Mouse (Mus musculus) right cerebral cortex, postnatal 10 days (tissue): Measurements from ENCODE around the gene Ascl3.

Source experiments
- DNase-seq, 2 experiments: peaks; one replicate each; pipeline ENCODE4 v3.0.0; 2021; ENCODE audit warnings: low spot score in 2 of 2

The Ascl3 gene

DNA sequence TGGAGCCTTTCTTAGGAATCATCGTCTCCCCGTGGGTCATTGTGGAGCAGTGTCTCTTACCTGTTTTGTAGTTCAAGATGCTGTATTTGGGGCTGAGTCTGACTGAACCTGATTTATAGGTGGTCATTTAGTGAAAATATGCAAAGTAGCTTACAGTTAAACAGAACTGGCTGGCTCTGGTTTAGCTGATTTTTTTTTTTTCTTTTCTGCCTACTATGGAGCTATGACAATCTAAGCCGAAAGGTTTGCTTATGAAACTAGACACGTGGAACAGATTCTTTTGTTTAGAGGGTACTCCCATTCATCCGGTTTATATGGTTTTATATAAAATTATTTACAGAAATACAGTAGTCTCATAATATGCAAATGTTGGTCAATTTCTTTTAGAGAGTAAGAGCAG lies at the start of gene Ascl3:
Gene Ascl3 (minus strand): TSS at position 101 of the 400 bp plus-strand sequence.
- DNase-seq, result no peak

DNA sequence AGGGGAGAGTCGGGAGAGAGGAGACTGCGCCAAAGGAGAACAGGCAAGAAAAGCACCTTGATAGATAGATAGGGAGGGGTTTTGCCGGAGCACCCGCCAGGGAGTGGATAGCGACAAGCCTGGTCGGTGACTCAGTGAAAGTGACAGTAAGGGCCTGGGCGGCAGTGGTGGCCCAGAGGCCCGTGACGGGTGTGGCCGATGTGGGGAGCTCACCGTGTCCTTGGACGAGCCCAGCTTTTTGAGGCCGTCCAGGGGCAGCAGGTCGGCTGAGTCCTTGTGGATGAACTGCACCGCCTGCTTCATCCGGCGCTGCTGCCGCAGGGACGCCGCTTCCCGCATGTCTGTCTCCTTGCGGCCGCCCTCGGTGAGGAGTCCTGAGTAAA lies 49.6 kb upstream of the Ascl3 start:
- no peak for DNase-seq

DNA sequence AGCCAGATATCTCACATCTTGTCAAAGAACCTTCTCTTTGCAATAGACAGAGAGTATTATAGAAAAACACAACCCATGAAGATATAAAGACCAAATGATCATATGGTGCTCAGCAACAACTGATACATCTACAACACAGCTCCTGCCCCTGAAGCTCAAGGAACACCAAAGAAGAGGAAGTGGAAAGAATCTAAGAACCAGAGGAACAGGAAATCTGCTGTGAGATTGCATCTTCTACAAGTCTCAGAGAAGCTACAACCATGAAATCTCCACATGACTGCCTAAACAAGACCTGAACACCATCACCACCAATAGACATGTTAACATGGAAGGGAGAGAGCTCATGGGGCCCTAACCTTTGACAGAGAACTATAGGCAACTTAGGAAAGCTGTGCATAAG lies 40.7 kb upstream of the Ascl3 start:
- no peak for DNase-seq

DNA sequence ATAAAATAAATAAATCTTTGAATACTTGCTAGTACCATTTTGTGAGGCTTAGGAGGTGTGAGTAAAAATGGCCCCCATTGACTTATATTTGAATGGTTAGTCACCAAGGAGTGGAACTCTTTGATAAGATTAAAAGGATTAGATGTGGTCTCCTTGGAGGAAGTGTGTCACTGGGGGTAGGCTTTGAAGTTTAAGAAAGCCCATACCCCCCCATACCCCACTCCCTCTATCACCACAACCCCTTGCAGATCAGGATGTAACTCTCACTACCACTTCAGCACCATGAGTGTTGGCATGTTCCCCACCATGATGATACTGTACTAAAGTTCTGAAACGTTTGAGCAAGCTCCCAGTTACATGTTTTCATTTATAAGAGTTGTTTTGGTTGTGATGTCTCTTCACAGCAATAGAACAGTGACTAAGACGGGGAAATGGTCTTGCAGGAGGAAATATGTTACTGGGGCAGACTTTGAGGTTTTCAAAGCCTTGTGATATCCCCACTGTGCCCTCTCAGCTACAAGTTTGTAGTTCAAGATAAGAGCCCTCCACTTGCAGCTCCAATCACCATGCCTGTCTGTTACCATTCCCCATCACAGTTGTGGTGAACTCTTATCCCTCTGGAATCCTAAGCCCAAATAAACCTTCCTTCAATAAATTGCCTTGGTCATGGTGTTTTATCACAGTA lies 37.3 kb upstream of the Ascl3 start:
- DNase-seq, result no peak

DNA sequence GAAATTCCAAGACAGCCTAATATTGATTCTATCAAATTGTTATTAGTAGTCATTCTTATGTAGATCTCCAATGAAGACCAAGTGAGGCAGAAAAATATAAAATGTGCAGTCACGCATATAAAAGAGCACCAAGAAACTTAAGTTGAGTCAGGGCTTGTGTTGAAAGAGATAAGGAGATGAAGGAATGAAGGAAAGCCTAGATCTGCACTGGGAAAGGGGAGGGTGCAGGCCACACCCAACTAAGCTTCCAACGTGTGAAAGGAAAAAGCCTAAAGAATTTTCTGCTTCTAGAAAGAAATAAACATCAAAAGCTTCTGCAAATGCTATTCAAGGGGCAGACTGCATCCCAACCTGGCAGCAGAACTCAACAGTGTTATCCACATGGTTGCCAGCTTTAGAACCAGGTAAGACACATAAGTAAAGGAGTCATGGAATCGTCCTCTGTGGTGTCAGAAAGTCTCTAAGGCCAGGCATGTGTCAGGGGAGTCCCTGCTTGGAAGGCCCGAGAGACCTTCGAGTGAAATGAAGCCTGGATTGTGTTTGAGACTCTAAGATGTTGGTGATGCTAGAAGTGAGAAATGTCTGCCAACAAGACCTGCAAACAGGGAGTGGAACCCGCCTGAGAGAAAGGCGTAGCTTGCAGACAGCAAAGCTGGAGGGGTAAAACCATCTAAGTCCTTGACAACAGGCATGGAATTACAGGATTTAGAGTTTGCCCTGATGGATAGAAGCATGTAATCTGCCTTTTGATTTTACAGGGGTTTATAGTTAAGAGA lies 36.2 kb upstream of the Ascl3 start:
- no peak for DNase-seq

DNA sequence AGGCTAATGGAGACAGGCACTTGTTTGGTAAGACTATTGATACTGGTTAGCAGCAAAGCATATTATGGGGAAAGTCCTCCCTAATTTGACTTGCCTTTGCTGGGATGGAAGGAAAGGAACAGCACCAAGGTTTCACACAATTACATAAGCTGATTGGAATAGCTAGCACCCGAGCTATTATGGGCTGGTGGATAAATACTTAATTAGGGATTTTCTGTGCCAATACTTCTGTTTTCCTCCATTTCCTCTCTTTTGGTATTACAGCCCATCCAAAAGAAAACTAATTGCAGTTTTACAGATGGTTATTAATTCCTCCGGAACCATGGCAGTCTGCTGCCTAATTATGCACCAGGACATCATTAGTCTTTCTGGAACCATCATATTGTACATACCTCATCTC lies 32.5 kb upstream of the Ascl3 start:
- DNase-seq, result no peak

DNA sequence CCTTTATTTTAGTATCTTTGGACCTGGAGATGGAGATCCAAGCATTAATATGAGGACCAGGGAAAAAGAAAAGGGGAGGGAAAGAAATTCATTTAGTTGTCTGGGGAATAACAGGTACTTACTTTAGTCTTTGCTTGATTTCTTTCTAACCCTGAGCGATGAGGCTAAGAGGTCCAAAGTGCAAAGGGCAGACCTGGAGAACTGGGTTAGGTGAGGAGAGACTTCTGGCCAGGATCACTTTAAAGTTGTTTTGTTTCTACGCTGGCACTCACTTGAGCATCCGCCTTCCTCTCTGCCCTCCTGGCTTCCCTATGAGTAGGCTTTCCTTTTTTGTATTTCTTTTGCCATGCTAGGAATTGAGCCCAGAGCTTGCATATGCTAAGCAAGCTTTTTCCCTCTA lies 24.8 kb upstream of the Ascl3 start:
- no peak for DNase-seq

DNA sequence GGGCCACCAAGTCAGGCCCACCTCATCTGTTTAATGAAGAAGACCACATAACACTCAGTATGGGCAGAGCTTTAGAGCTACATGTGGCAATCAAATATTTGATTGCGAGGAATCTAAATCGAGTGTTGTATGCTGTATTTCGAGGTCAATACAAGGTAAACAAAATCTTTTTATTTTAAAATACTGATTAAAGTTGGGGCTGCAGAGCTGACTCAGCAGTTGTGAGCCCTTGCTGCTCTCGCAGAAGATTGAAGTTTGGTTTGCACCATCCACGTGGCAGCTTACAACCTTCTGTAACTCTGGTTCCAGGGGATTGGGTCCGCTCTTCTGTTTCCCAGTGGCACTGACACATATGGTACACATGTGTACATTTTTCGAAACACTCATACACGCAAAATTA lies 22.5 kb upstream of the Ascl3 start:
- DNase-seq, result no peak

DNA sequence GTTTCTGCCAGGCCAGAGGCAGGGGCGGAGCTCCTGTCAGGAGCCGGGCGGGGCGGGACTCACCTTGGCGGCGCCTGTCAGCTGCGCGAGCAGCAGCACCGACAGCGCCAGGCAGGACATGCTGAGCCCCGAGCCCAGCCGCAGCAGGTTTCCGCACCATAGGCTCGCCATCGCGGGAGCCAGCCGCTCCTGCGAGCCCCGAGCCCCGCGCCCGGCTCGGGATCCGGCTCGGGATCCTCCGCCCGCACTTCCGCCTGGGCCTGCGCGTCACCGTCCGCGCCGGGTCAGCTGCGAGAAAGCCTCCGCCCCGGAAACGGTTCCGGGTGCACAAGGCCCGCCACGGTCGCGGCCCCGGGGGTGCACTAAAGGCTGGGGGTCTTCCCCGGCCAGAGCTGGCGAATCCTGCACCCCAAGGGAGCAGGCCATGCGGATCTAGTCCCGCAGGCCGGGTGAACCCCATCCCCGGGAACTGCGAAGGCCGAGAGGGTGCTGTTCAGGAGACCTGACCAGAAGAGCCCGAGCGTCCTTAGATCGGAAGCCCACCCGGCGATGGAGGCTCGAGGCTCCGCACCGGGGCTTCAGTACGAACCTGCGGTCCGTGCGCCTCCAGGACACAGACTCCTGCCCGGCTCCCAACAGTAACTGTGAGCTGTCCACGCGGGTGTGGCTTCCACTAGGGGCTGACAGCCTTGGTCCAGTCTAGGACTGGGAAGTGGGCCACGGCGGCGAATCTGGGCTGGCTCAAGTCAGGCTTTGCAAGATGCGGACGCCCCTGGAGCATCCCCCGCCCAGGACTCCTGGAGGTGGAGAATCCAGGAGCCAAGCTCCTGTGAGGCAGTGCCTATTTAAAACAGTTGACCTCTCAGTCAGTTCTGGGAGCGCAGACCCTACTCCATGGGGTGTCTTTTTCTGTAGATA lies 20.7 kb upstream of the Ascl3 start, which contains the start of gene Tmem9b:
Gene Tmem9b (minus strand): TSS at position 868 of the 918 bp plus-strand sequence.
- DNase-seq, result peak; percentile 88 to 89

DNA sequence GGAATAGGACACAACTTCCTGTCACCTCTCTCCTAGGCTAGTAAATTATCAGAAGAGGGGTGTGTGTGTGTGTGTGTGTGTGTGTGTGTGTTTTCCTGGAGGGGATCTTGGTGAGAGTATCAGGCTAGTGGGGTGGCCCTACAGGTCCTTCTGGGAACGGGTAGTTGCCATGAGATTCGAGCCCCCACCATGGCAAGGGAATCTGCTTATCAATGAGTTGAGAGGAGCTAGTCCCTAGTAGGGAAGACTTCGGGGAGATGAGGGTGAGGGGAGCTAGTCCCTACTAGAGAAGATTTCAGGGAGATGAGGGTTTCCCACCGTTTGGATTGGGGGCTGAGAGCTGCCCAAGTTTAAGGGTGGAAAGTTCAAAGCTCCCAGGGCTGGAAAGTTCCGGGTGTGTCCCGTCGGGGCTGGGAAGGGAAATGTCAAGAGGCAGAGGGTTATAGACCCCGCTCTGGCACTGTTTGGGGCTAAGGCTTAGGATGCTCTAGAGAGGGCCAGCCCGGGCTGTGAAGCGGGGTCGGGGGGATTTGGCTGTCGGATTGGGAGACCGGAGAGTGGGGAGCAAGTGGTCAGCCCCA lies 20.0 kb upstream of the Ascl3 start:
- DNase-seq, result no peak

DNA sequence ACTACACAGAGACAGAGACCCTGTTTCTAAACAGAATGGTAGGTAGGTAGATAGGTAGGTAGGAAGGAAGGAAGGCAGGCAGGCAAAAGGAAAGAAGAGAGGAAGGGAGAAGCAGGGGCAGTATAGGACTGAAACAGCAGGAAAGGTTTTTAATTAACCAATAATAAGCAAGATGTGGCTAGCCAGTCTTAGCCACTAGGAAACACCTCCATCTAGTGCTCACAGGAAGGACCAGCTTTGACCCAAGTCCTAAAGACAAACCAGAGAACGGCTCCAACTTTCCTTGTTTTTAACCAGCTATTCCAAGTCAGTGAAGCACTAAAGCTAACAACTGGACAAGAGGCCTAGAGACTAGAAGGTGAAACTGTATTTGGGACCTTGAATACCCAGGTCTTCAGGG lies 16.2 kb upstream of the Ascl3 start:
- no peak for DNase-seq

DNA sequence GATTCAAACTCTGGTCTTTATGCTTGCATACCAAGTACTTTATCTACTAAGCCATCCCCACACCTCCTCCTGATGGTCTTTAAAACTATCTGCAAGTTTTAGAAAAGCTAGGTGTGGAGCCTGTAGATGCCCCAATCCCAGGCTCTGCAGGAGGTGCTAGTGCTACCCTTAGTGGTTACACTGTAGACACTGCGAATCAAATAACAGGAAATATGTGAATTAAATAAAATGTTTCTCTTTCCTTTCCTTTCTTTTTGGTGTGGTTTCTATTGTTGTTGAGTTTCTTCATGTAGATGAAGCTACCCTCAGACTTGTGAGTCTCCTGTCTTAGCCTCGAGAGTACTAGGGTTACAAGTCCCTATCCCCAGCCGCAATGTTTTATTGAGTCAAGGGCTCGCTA lies 10.2 kb upstream of the Ascl3 start:
- no peak for DNase-seq

DNA sequence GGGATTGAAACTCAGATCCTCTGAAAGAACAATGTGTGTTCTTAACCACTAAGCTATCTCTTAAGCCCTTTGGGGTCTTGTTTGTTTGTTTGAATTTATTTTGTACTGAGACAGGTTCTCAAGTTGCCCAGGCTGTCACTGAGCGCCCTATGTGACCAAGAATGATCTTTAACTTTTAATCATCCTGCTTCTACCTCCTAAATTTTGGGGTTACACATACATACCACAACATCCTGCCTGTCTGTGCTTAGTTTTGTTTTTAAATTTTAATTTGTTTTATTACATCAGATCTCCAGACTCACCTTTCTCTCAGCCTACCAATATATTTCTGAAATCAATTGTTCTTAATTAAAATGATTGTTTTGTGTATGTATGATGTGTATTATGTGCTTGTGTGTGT lies 9.5 kb upstream of the Ascl3 start:
- DNase-seq, result no peak

DNA sequence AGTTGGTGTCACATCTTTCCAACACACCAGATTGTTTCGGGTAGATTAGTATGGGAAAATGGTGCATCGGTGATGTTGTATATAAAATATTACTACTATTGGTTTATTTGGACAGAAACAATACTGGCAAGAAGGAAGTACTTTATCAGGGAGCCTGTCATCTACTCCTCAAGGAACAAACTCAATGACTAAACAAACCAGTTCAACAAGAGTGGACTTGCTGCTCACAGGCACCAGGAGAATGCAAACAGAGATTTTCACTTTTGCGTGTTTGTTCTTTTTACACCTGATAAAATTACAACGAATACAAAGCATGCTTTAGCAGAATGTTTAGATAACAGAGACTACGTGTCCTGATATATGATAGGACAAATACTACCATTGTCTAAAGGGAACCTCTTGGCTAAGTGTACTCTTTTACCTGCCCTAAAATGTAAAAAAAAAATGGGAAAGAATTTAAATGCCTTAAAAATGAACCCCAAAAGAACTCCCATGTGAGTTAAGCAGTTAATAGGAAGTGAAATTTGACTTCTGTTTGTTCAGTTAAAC lies 8.4 kb upstream of the Ascl3 start:
- DNase-seq, result no peak

DNA sequence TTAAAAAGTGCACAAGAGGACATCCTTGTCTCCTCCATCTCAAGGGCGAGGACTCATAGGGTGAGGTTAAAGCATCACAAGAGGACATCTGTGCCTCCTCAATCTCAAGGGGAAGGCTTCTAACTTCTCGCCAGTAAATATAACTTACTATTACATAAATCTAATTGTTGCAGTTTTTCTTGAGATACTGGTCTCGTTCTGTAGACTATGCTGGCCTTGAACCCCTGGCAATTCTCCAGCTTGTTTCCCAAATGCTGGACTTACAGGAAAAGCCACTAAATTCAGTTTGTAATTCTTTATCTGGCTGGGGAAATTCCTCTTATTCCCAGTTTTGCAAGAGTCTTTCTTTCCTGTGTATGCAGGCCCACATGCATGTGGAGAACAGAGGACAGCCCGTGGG lies 3.3 kb upstream of the Ascl3 start:
- no peak for DNase-seq

DNA sequence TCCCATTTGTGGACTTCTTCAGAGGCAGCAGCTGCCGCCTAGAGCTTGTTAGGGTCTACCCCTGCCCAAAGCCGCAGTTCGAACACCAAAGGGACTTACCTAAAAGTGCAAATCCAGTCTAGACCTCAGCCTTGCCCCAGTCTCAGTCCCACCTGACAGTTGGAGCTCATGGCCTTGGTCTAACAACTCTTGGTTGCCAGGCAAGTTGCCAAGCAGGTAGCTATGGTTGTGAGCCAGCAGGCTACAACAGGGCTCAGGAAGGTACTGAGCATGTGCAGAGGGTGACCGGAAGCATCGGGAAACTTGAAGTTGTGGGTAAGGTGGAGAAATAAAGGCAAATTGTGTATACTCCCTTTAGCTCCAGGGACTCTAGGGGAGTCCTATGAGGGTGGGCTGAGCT lies 7.8 kb downstream of the Ascl3 start, which contains the start of gene BC051019:
Gene BC051019 (minus strand): TSS at position 154 of the 400 bp plus-strand sequence.
- DNase-seq, result no peak

DNA sequence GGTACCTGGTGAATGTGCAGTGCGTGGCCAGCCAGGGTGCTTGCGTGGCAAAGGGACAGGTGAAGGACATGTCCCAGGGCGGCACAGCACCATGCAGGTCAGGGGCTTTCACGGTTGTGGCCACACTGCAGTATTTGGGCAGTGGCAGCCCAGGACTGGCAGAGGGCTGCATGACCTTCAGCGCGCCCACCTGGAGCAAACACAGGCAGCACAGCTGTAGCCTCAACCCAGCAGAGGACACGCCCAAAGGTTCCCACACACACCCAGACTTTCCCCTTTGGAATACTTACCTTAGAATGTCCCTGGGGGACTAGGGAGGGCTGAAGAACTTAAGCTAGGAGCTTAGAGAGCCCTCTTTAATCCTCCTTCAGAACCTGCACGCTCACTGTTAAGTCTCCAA lies 8.4 kb downstream of the Ascl3 start:
- DNase-seq, result no peak

DNA sequence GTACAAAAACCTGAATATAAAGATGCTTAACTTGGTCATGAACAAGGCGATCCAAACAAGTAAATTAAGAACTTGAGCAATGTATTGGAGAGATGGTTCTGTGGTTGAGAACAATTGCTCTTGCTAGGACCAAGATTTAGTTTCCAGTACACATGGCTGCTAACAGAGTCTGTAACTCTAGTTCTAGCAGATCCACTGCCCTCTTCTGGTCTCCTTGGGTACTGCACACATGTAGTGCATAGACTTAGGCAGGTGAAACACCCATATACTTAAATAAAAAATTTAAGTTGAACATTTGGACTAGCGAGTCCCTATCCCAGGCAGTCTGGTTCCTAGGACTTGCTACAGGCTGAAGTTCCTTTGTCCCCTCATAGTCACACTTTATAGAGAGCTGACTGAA lies 8.9 kb downstream of the Ascl3 start:
- no peak for DNase-seq

DNA sequence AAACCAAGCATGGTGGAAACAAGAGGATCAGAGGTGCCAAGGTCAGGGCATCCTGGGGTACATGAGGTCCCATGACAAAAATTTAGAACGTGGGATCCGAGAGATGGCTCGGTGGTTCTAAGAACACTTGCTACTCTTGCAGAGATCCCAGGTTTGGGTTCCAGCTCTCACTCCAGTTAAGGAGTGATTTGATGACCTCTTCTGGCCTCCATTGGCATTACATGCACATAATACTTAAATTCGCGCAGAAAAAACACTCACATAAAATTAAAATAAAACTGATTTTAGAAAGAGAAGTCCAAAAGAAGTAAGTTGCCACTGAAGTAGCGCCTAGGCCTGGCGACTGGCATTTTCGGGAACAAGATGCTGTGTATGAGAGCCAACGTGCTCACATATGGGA lies 12.2 kb downstream of the Ascl3 start:
- peak; percentile 61 to 68 for DNase-seq

DNA sequence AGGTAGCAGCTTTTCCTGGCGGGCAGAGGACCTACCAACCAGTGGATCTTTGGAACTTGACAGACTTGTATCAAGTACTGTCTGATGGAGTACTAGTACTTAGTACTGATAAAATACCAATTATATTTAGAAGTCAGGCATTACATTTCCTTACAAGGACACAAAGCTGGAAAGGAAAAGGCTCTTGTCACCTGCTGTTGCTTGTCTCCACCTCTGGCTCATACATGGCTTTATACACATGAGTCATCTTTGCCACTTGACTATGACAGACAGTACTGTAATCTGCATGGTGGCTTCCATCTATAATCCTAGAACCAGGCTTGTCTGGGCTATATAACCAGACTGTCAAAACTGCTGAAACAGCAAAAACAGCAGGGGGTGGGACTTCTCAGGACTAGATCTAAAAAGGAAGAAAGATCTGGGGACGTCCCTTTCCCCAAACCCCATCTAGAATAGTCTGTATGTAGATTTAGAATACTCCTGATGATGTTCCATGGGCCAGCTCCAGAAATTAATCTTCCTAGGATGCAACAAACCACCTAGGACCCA lies 18.0 kb downstream of the Ascl3 start:
- no peak for DNase-seq

DNA sequence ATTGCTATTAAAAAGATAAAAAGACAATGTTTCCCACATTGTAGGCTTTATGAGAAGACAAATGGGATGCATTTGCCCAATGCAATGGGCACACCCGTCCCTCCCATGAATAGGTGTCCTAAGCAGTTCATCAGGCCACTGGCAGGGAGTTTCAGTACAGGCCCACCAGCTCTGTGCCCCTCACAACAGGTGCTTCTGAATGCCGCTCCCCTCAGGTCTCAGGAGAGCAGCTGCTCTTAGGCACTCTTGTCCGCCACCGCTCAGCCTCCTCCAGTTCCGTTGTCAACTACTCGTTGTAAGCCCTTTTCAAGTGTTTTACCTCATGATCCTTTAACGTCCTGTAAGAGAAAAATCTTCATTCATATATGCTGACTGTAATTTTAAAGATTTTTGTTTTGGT lies 19.3 kb downstream of the Ascl3 start:
- no peak for DNase-seq
